Comparison of ENCODE assay signal across 22 mouse cellular contexts in genomic region chr14:86741855-86742531, GRCm38 (mm10).
DNase-seq lines count a peak whose midpoint lies in the region; ATAC-seq and TF ChIP-seq lines count a peak whose summit lies in the region.
"Had no signal": no experiment of that assay in that cellular context is flagged by ENCODE, and none has a peak within 500 bp of the region (broad histone marks: within the 10 kb centered on the region; RNA-seq: fewer than 3 reads in every experiment).

No protein-coding gene starts in this region.

- no peaks in the 10 kb centered on the region for H3K9me3 ChIP-seq in liver, embryonic 14.5 days (ENCODE audit: control insufficient read depth, low read length)
- H3K9me3 ChIP-seq: heart, embryonic 15.5 days; hindbrain, embryonic 10.5 days; limb, embryonic 15.5 days; midbrain, embryonic 15.5 days had no signal

- H3K4me2 ChIP-seq in liver, embryonic 14.5 days (ENCODE audit: low read depth) = peak overlapping the region; percentile 51
- H3K4me2 ChIP-seq: heart, embryonic 15.5 days; limb, embryonic 15.5 days; midbrain, embryonic 15.5 days had no signal

- no peak overlapping the region for H3K4me3 ChIP-seq in liver, embryonic 14.5 days (ENCODE audit: insufficient read depth in 1 of 2, low read depth in 2 of 2, low read length in 2 of 2)
- H3K4me3 ChIP-seq: erythroblast, embryonic 14.5 days; heart, embryonic 15.5 days; hindbrain, embryonic 10.5 days; limb, embryonic 15.5 days; midbrain, embryonic 15.5 days had no signal

- H3K9ac ChIP-seq in liver, embryonic 14.5 days (replicated peaks) = peak overlapping the region; percentile 41; the same call in 1 of the 2 replicates
- H3K9ac ChIP-seq: heart, embryonic 15.5 days; limb, embryonic 15.5 days; midbrain, embryonic 15.5 days had no signal

- no peaks in the 10 kb centered on the region for H3K36me3 ChIP-seq in liver, embryonic 14.5 days (replicated peaks; ENCODE audit: control insufficient read depth, insufficient read depth, low read depth)
- H3K36me3 ChIP-seq: heart, embryonic 15.5 days; hindbrain, embryonic 10.5 days; limb, embryonic 15.5 days; midbrain, embryonic 15.5 days had no signal

- DNase-seq in spleen, adult 12 weeks (ENCODE audit: low spot score) = peak; percentile 25
- no peak for DNase-seq in spleen, adult 18-20 months
- DNase-seq in liver, embryonic 14.5 days (ENCODE audit: low read depth in 3 of 3, low spot score in 3 of 3) = peak; percentile 73 to 84 (median 80)
- no peak for DNase-seq in lung, postnatal 25 days (ENCODE audit: low spot score)
- DNase-seq in adipocyte (ENCODE audit: low spot score) = no peak
- DNase-seq in right cerebral cortex, adult 18-20 months = no peak
- DNase-seq: adrenal gland, adult 8-10 months; cerebellum, adult 2 months; gastrocnemius, postnatal 14 days; kidney, adult 11 months; thymus, postnatal 36 days had no signal

- TF ChIP-seq CTCF in liver, embryonic 14.5 days (IDR thresholded peaks at IDR 0.05; ENCODE audit: low read depth) = no peak

- no peaks in the 10 kb centered on the region for H3K27me3 ChIP-seq in liver, embryonic 14.5 days (ENCODE audit: control insufficient read depth, insufficient read depth, low read length)
- H3K27me3 ChIP-seq: CH12.LX; heart, embryonic 15.5 days; limb, embryonic 15.5 days; midbrain, embryonic 15.5 days had no signal

- peak overlapping the region; percentile 81 for H3K27ac ChIP-seq in liver, embryonic 14.5 days
- H3K27ac ChIP-seq: heart, embryonic 15.5 days; hindbrain, embryonic 10.5 days; hindbrain, postnatal 0 days; kidney, postnatal 0 days; limb, embryonic 15.5 days; midbrain, embryonic 15.5 days had no signal

- 49% methylated on average over 7 of the region's 7 CpGs for WGBS in liver, embryonic 14.5 days (ENCODE audit: insufficient replicate concordance)

- peaks cover 21 to 28% of the 10 kb centered on the region in 2 experiments for H3K4me1 ChIP-seq in liver, embryonic 14.5 days (replicated peaks; ENCODE audit: control insufficient read depth in 2 of 2, insufficient read depth in 2 of 2, low read length in 1 of 2)
- H3K4me1 ChIP-seq: heart, embryonic 15.5 days; limb, embryonic 15.5 days; midbrain, embryonic 15.5 days had no signal

- TF ChIP-seq EP300 in liver, embryonic 14.5 days (IDR thresholded peaks at IDR 0.05; ENCODE audit: low read depth) = peak; percentile 92

- peak; percentile 81 for ATAC-seq in common myeloid progenitor, adult 5-6 weeks (replicated peaks; ENCODE audit: low read depth, poor library complexity, severe bottlenecking)
- peak; percentile 93 for ATAC-seq in liver, embryonic 14.5 days (ENCODE audit: insufficient read depth)
- ATAC-seq: forebrain, embryonic 14.5 days; hindbrain, postnatal 0 days; lung, postnatal 0 days; midbrain, embryonic 15.5 days had no signal

Comparison
In these comparisons a context has a peak if more than half of its experiments do, and no peak if none do; other contexts are left out.
1. DNase-seq: peak in spleen, adult 12 weeks (single experiment) and liver, embryonic 14.5 days (3 of 3); none in spleen, adult 18-20 months (0 of 2), lung, postnatal 25 days (single experiment), adipocyte (single experiment) and right cerebral cortex, adult 18-20 months (single experiment).